Mouse (Mus musculus) embryonic facial prominence, embryonic 11.5 days (tissue): ENCODE data around the gene Zfp809. TPM values are rescaled to one million over a fixed set of nuclear protein-coding genes. Genes with fewer than 3 reads are reported as not detected.
A peak's percentile ranks its signal among the peaks of the same experiment; 100 is the strongest.

ENCODE experiments used
- ATAC-seq: fragments of 200-750 bp; cut with Nextera tagmentation; replicated peaks from 2 replicates; pipeline ENCODE4 v1.8.0; 2017; ENCODE audit warnings: low read depth; ENCODE audit not compliant: insufficient number of reproducible peaks, low FRiP score, low TSS enrichment
- DNase-seq: peaks from one replicate; pipeline ENCODE4 v3.0.0-alpha.2; 2015; ENCODE audit warnings: low spot score
- H3K27ac ChIP-seq: fragments of 300-500 bp; sonication (generic); replicated peaks from 2 replicates; pipeline ENCODE4 v1.5.1; 2014; ENCODE audit warnings: mild to moderate bottlenecking, low read depth, low read length, control low read depth
- H3K27me3 ChIP-seq: fragments of 300-500 bp; sonication (generic); 2 replicates; pipeline ENCODE4 v1.6.1; 2014; ENCODE audit warnings: mild to moderate bottlenecking, low read length, moderate library complexity, mixed read lengths; ENCODE audit not compliant: control insufficient read depth, insufficient read depth
- H3K36me3 ChIP-seq: fragments of 300-500 bp; sonication (generic); replicated peaks from 2 replicates; pipeline ENCODE4 v1.6.1; 2014; ENCODE audit warnings: low read depth, mild to moderate bottlenecking, low read length, moderate library complexity, mixed read lengths; ENCODE audit not compliant: control insufficient read depth, insufficient read depth
- H3K4me1 ChIP-seq: fragments of 300-500 bp; sonication (generic); 2 replicates; pipeline ENCODE4 v1.6.1; 2014; ENCODE audit warnings: low read length, mixed read lengths; ENCODE audit not compliant: control insufficient read depth, insufficient read depth
- H3K4me2 ChIP-seq: fragments of 300-500 bp; sonication (generic); 2 replicates; pipeline ENCODE4 v1.6.1; 2014; ENCODE audit warnings: low read depth, mild to moderate bottlenecking, control low read depth, low read length, moderate library complexity
- H3K4me3 ChIP-seq: fragments of 300-500 bp; sonication (generic); 2 replicates; pipeline ENCODE4 v1.5.1; 2014; ENCODE audit warnings: low read depth, low read length, control low read depth
- H3K9ac ChIP-seq: fragments of 300-500 bp; sonication (generic); replicated peaks from 2 replicates; pipeline ENCODE4 v1.6.1; 2014; ENCODE audit warnings: mild to moderate bottlenecking, control low read depth, low read length
- H3K9me3 ChIP-seq: fragments of 300-500 bp; sonication (generic); replicated peaks from 2 replicates; pipeline ENCODE4 v1.6.1; 2016; ENCODE audit warnings: mild to moderate bottlenecking, low read length, inconsistent platforms, mixed read lengths; ENCODE audit not compliant: control insufficient read depth
- WGBS: fragments of 180-500 bp; shearing (Covaris S2); extraction: QIAGEN DNeasy Blood & Tissue Kit; methylation state at CpG from one replicate; pipeline ENCODE4 v1.1.7; 2014; 5-methylcytosine and 5-hydroxymethylcytosine counted together
- polyA plus RNA-seq: library from polyadenylated mRNA; unstranded; fragments of >200 nt; fragmentation: Nextera tagmentation; extraction: Ambion mirVana; gene quantifications from 2 replicates; pipeline ENCODE4 v1.2.1, GENCODE M21; 2014

Zfp809 gene
- polyA plus RNA-seq, result 9.6 and 11.4 TPM in 2 replicates

DNA sequence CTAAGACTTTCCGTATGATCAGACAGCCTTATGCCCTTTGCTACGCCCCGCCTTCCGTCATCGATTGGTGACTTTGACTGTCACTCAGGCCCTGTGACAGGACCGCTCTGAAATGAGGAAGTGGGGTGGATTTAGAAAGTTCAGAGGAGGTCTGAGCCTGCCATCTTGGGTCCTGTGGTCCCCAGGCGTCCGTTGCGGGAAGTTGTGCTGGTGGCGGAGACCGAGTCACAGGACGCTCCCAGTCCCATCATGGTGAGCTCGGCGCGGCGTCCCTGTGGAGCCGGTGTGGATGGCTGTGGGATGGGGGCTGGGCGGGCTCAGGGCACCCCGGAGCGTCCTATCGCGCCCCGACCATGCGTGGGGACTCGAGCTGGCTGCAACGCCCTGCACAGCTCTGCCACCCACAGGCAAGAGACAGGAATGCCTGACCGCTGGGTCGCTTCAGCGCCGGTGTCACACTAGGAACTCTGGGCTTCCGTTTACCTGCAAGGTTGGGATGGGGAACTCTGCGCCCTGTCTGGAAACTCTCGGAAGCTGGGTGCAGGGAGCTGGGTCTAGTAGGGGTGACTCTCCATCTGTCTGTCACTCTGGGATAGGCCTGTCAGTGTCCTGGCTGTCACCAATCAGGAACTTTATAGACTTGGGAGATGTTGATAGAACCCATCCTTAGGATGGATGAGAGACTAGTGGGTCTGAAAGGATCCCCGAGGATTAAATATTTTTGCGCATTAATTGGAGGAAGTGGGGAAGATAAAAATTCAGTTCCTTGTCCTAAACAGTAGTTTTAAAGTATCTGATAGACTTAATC lies at the start of gene Zfp809:
Gene Zfp809, plus strand, starts transcription at position 134 of the 808 bp plus-strand sequence.
- ATAC-seq, result peak; percentile 98
- WGBS, result under 1% methylated on average over 35 of the region's 35 CpGs
- H3K36me3 ChIP-seq, result no peaks in the 10 kb centered on the region
- DNase-seq, result peak; percentile 97
- no peaks in the 10 kb centered on the region for H3K9me3 ChIP-seq
- peak within 1 kb of the TSS; percentile 70 for H3K4me3 ChIP-seq
- H3K9ac ChIP-seq, result peak within 1 kb of the TSS; percentile 84
- H3K4me2 ChIP-seq, result peak within 1 kb of the TSS; percentile 55
- H3K4me1 ChIP-seq, result no peaks in the 10 kb centered on the region
- no peaks in the 10 kb centered on the region for H3K27me3 ChIP-seq
- H3K27ac ChIP-seq, result peak within 1 kb of the TSS; percentile 72; the same call in 1 of the 2 replicates

DNA sequence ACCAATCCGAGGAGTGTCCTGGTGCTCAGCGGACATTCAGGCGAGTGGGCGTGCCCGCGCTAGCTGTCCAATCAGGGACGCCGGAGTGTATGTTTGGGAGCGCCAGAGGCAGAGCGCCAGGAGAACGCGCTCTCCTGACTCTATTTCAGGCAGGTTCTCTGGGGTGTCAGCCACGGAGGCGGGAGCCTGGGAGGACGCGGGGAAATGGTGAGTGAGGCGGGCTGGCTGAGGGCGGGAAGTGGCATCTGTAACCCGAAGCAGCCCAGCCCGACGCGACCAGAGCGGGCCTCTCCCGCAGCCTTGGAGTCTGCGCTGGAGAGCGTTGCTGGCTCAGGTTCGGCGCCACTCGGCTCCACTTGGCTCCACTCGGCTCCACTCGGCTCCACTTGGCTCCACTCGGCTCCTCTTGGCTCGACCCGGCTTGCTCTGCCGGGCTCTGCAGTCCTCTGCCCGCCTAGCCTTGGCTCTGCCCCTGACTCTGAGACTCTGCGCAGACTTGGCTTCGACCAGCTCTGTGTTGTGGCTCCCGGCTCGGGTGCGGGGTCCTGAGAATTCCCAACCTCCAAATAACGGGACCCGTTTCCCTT lies 37.4 kb upstream of the Zfp809 start, which contains the start of gene Zfp872:
Gene Zfp872, plus strand, starts transcription at position 66 of the 587 bp plus-strand sequence.
- peaks cover 2% of the 10 kb centered on the region for H3K9me3 ChIP-seq
- DNase-seq, result peak; percentile 71
- no peaks in the 10 kb centered on the region for H3K4me1 ChIP-seq
- H3K9ac ChIP-seq, result peak within 1 kb of the TSS; percentile 52
- H3K27ac ChIP-seq, result no peak within 1 kb of the TSS
- peak; percentile 84 for ATAC-seq
- 16% methylated on average over 43 of the region's 43 CpGs for WGBS
- H3K4me2 ChIP-seq, result peak within 1 kb of the TSS; percentile 67
- no peaks in the 10 kb centered on the region for H3K27me3 ChIP-seq
- no peaks in the 10 kb centered on the region for H3K36me3 ChIP-seq
- H3K4me3 ChIP-seq, result peak within 1 kb of the TSS; percentile 35

DNA sequence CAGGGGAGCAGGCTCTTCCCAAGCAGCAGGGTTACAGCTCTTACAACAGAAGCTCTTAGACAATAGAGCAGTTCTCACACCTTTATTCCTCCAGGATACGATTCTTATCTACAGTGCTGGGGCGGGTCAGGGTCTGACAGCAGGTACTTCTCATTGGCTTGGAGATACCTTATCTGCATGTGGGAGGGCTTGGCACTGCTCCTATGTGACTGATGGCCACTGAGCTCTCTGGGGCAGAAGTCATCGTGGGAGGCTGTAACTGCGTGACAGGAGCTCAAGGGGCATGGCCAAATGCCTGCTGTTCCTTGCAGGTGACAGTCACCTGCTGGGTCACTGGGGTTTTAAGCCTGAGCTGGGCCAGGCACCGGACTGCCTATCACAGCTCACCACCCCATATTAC lies 29.1 kb upstream of the Zfp809 start:
- no peaks in the 10 kb centered on the region for H3K36me3 ChIP-seq
- ATAC-seq (no peak), DNase-seq (no peak)
- no peak overlapping the region for H3K4me2 ChIP-seq
- no peak overlapping the region for H3K9ac ChIP-seq
- no peak overlapping the region for H3K4me3 ChIP-seq
- H3K9me3 ChIP-seq, result peaks cover 4% of the 10 kb centered on the region; the same call in 1 of the 2 replicates
- WGBS, result 44% methylated on average over 5 of the region's 5 CpGs
- no peaks in the 10 kb centered on the region for H3K27me3 ChIP-seq
- no peaks in the 10 kb centered on the region for H3K4me1 ChIP-seq
- H3K27ac ChIP-seq, result no peak overlapping the region

DNA sequence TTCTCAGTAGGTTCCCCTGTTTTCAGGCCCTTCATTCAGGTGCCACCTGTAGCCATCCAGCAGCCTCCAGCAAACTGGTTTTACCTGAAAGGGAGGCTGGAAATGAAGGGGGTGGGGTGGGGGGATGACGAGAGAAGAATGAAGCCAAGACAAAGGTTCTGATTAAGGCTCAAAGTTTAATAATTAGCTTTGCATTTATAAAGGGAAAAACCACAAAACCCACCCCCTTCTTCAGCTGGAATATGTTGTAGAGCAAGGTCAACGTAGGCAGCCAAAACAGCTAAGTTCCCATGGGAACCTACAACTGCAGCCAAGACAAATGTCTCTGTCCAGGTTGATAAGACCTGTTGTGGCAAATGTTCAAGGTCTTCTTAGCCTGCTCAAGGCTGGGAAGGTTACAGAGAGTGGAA lies 11.7 kb upstream of the Zfp809 start:
- WGBS, result 65% methylated on average over 2 of the region's 2 CpGs

DNA sequence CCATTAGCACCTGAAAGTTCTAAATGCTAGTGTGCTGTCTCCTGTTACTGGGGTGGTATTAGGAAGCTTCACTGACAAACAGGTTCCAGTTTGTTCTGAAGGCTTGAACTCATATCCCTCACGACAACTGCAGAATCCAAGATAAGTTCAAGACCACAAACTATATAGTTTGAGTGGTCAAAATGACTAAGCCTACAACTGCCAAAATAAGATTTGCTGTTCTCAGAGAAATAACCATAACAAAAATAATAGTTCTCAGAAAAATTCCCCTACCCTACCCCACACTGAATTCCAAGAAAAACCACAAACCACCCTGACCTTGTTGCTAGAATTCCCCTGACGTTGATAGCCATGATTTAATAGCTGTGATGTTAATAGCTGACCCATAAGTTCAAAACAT lies 11.0 kb upstream of the Zfp809 start:
- Histone ChIP-seq H3K4me1 (no peaks in the 10 kb centered on the region), H3K27me3 (no peaks in the 10 kb centered on the region), H3K4me3 (no peak overlapping the region), H3K27ac (no peak overlapping the region), H3K9ac (no peak overlapping the region), H3K4me2 (no peak overlapping the region), H3K9me3 (no peaks in the 10 kb centered on the region), H3K36me3 (no peaks in the 10 kb centered on the region)
- ATAC-seq (no peak), DNase-seq (no peak)
- WGBS, result 83% methylated on average over 2 of the region's 2 CpGs

More for the DNA sequence above, 11.7 kb upstream of the Zfp809 start:
- no peak overlapping the region for H3K27ac ChIP-seq
- no peak for DNase-seq
- no peaks in the 10 kb centered on the region for H3K9me3 ChIP-seq
- no peaks in the 10 kb centered on the region for H3K36me3 ChIP-seq
- no peak overlapping the region for H3K4me2 ChIP-seq
- no peaks in the 10 kb centered on the region for H3K4me1 ChIP-seq
- no peaks in the 10 kb centered on the region for H3K27me3 ChIP-seq
- H3K9ac ChIP-seq, result no peak overlapping the region
- H3K4me3 ChIP-seq, result no peak overlapping the region
- ATAC-seq, result no peak

DNA sequence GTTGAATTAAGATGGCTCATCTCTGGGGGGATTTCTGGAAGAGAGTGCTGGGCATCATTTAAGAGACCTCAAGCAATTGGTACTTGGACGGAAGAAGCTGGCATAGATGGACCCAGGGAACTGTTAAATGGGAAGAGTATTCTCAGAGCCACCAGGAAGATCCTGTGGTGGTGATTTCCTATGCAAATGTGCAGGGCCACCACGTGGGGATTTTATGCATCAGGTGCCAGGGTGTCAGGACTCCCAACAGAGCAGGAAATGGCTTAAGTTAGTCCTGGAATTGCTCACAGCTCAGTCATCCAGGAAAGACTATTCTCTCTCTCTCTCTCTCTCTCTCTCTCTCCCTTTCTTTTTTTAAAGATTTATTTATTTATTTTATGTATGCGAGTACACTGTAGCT lies 8.8 kb upstream of the Zfp809 start:
- H3K4me3 ChIP-seq, result no peak overlapping the region
- H3K9me3 ChIP-seq, result no peaks in the 10 kb centered on the region
- no peak overlapping the region for H3K9ac ChIP-seq
- WGBS, result 58% methylated on average over 3 of the region's 3 CpGs
- DNase-seq, result no peak
- ATAC-seq, result no peak
- H3K4me2 ChIP-seq, result no peak overlapping the region
- no peaks in the 10 kb centered on the region for H3K4me1 ChIP-seq
- no peak overlapping the region for H3K27ac ChIP-seq
- H3K27me3 ChIP-seq, result no peaks in the 10 kb centered on the region
- H3K36me3 ChIP-seq, result no peaks in the 10 kb centered on the region

DNA sequence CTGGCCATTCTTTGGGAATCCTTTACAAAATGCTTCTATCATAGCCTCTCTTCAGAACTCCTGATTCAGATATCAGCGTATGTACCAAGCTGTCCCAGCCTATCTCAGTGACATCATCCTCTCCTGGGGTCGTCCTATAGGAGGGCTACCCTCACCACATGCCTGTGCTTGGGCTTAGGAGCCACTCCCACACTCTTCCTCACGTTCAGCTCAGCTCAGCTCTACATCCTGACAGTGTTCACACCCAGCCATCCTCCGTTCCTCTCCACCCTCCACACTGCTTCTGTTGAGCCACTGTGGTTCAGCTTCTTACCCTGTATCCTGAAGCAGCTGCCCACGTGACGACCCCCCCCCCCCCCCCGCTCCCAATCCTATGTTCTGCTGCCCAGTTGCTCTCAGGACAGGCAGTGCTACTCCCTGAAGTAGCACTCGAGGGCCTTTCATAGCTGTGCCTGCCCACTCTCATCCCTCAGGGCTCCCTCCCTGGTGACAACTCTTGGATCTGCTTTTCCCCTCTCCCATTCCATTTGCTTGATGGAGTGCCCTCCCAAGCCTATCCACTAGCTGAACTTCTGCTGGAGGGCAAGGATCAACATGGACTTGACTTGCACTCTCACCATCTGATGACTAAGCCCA lies 7.5 kb upstream of the Zfp809 start:
- H3K4me3 ChIP-seq, result no peak overlapping the region
- H3K4me1 ChIP-seq, result no peaks in the 10 kb centered on the region
- 53% methylated on average over 6 of the region's 8 CpGs for WGBS
- no peak overlapping the region for H3K4me2 ChIP-seq
- H3K27ac ChIP-seq, result no peak overlapping the region
- ATAC-seq (no peak), DNase-seq (no peak)
- H3K9me3 ChIP-seq, result no peaks in the 10 kb centered on the region
- no peaks in the 10 kb centered on the region for H3K27me3 ChIP-seq
- no peak overlapping the region for H3K9ac ChIP-seq
- no peaks in the 10 kb centered on the region for H3K36me3 ChIP-seq

DNA sequence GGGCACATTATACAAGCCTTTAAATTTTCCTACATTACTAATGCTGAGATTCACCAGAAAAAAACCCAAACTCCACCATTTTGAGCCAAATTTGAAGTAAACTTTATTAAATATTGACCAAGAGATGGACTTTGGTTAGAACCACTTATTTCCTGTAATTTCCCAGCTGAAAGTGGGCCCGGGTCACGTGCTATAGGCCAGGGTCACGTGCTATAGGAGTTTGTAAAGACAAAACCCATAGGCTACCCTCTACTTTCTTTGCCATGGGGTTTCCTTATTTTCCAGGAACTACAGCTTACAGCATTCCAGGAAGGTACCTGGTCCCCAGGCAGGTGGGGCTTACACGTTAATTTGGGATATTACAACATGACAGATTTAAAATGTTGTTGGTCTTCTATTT lies 1.4 kb upstream of the Zfp809 start:
- no peak overlapping the region for H3K9ac ChIP-seq
- H3K36me3 ChIP-seq, result no peaks in the 10 kb centered on the region
- WGBS, result 89% methylated on average over 4 of the region's 4 CpGs
- no peak for DNase-seq
- no peak overlapping the region for H3K4me2 ChIP-seq
- H3K9me3 ChIP-seq, result no peaks in the 10 kb centered on the region
- H3K4me3 ChIP-seq, result no peak overlapping the region
- no peak overlapping the region for H3K27ac ChIP-seq
- no peaks in the 10 kb centered on the region for H3K27me3 ChIP-seq
- H3K4me1 ChIP-seq, result no peaks in the 10 kb centered on the region
- no peak for ATAC-seq
